Mouse (Mus musculus): ENCODE data around the gene Als2cr12.
"Not testable (repeated sequence)": the region's sequence is repeated elsewhere in the genome, so short reads cannot be mapped to it uniquely, and the experiment has no call there.

Gene Als2cr12

DNA sequence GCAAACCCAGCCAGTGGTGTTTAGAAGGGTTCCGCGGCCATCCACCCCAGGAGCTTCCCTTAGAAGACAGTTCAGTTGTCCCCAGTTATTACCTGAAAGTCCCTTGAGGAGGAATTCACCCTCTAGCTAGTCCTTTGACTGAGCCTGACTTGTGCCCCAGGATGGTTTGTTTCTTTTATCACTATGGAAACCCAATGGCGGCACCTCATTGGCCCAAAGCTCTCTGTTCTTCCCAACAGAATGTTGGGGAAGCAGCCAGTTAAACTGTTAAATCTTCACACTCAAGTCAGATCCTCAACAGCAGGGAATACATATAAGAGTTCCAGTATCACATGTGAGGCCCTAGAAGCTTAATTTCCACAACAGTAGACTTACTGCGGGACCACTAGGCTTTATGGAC, at the start of gene Als2cr12:
Gene Als2cr12, minus strand, starts transcription at position 180 of the 400 bp plus-strand sequence.
- DNase-seq (ENCODE audit: low read depth in 2 of 2, low spot score in 2 of 2) = not testable (repeated sequence)

DNA sequence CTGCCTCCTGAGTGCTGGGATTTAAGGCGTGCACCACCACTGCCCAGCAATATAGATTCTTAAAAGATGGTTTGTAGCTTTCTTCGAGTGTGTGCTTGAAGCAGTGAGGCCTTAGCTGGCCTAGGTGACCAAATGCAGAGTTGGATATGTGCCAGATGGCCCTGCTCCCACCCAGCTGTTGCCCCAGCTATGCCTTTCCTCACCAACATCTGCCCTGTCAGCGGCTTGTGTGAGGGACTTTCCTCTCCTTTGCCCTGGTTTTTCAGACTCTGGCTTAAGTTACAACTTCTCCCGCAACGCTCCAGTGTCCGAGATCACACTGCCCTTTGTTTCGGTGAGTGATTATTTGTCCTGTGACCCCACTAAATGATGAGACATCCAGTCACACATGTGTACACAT, 48.9 kb upstream of the Als2cr12 start:
- no peak for DNase-seq (ENCODE audit: low read depth in 2 of 2, low spot score in 2 of 2)

DNA sequence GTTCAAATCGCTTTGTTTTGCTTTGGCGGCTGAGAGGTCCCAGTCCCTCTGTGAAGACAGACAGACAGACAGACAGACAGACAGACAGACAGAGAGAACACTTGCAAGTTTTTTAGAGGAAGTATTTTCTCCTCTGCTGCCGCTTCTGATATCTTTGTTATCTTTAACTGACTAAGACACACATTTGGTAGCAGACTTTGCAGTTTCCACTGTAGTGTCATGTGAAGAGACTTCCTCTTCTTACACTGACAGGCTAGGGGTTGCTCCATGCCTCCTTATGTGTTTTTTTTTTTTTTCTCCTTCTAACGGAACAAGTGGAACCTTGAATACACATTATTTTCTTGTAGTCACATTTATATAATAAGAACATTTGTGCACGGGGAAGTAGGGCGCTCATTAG, 47.5 kb upstream of the Als2cr12 start:
- DNase-seq (ENCODE audit: low read depth in 2 of 2, low spot score in 2 of 2) = no peak

DNA sequence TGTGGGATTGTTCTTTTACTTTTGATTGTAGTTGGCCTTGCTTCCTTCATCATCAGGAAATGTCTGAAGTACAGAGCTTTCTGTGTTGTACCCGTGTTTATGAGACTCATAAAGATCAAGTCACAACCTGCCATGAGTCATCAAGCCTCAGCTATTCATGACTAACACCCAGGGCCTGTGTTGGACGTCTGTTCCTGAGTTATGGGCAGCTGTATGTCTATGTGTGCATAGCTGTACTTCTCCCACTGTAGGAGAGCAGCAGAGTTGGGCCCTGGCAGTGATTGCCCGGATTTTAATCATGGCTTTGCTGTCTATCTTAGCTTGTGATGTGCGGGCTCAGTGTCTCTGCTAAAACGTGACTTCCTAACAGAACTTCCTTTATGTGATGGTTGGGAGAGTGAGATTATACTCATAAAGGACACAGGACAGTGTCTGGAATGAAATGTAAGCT, 46.8 kb upstream of the Als2cr12 start:
- no peak for DNase-seq (ENCODE audit: low read depth in 2 of 2, low spot score in 2 of 2)

DNA sequence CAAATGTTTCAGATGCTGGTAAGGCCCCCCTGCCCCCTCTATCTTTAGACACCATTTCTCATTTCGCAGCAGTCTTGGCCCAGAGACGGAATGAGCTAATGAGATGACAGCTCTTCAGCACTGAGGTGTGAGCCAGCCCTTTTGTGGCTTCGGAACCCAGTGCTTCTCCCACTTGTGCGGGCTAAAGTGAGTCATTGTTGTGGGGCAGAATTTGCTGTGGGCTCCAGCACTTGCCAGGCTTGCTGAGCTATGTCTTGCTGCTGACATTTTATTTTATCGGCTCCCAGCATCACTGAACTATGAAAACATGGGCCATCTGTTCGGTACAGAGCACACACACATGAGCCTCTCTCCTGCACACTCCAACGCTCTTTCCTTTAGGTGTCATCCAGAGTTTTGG, 43.7 kb upstream of the Als2cr12 start:
- no peak for DNase-seq (ENCODE audit: low read depth in 2 of 2, low spot score in 2 of 2)

DNA sequence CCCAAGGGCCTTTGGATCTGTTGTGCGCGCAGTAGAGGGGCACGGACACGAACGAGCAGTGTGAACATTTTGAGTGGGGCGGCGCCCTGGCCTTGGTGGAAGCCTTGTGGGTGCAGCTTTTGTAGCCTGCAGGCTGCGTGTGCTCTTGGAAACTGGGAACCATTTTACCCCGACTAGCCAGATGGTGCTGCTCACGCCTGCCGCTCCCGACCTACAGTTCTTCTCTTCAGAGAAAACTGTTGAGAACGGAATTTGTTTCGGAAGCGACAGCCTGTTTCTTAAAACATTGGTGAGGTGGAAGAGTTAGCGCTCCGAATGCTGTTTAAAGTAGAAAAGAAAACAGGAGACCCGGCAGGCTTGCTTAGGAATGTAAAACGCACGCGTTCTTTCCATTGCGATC, 41.2 kb upstream of the Als2cr12 start:
- no peak for DNase-seq (ENCODE audit: low read depth in 2 of 2, low spot score in 2 of 2)

DNA sequence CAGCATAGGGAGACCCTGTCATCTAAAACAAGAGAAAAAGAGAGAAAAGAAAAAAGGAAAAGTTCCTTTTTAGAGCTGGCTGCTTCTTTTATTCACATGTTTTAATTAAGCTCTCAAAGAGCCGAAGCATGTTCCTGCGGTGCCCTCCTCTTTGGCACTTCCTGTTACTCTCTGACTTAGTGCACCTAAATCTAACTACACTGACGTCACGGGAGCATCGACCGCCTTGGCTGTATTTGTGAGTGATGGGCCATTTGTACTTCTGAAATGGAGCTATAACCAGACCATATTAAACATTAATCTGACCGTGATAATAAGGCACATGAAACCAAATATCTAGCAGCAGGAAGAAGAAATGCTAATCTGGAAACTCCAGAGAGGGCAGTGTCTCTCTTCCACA, 40.2 kb upstream of the Als2cr12 start:
- DNase-seq (ENCODE audit: low read depth in 2 of 2, low spot score in 2 of 2) = no peak

DNA sequence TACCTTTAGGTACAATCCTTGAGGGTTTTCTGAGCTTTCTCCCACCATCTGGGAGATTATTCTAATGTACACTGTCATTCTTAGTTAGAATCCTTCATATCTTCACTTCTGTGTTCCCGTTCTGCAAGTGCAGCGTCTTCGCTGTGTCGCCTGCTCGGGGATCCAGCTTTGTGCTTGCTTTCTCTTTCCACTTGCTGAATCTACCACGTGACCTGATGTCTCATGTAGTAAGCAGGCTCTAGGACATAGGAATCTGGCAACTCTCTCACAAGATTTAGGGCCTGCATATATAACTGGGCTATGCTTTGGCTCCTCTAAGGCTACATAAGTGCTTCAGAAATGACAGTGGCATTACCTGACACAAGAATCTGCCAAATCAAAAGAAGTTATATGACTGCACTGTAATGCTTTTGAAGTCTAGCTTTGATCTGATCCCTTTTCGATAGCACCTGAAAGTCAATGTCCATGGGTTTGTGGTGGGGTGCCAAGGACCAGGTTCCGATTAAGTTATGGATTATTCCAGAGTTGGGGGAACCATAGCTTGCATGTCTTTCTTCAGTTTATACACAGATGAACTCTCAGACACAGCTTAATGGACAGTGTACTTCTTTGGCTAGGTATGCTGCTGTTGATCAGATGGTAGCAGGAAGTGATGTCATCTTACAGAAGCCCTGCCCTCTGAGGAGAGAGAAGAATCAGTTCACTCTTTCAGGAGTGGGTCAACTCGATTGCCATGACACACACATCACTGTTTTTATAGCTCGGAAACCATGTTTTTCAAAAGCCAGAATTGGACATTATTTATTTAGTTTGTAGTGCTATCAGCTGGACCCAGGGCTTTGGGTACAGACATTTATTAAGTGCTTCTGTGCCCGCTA, 38.5 kb upstream of the Als2cr12 start:
- DNase-seq (ENCODE audit: low read depth in 2 of 2, low spot score in 2 of 2) = no peak

DNA sequence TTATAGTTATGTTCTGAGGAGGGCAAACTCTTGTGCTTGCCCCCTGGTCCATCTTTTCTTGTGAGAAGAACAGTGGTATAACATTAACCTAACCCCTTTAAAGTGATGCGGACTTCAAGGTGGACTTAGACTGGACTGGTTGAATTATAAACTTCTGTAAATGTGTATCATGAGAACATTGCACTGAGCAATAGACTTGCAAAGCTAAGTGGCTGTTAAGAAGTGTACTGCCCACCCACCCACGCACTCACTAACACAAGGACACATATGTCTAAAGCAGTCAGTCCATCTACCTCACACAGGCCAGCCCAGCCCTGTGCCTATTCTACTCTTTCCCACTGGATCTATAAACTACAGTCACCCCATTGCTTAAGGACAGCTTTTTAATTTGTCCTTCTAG, 37.8 kb upstream of the Als2cr12 start:
- no peak for DNase-seq (ENCODE audit: low read depth in 2 of 2, low spot score in 2 of 2)

DNA sequence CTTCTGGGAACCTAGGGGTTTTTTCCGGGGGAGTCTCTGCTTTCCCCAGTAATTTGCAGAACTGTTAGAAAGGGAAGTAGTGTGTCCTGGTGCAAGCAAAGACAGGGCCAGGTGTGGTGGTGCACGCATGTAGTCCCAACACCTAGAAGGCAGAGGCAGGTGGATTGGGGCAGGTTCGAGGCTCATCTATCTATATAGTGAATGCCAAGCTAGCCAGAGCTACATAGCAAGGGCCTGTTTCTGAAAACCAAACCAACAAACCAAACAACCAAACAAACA, 32.7 kb upstream of the Als2cr12 start:
- no peak for DNase-seq (ENCODE audit: low read depth in 2 of 2, low spot score in 2 of 2)

DNA sequence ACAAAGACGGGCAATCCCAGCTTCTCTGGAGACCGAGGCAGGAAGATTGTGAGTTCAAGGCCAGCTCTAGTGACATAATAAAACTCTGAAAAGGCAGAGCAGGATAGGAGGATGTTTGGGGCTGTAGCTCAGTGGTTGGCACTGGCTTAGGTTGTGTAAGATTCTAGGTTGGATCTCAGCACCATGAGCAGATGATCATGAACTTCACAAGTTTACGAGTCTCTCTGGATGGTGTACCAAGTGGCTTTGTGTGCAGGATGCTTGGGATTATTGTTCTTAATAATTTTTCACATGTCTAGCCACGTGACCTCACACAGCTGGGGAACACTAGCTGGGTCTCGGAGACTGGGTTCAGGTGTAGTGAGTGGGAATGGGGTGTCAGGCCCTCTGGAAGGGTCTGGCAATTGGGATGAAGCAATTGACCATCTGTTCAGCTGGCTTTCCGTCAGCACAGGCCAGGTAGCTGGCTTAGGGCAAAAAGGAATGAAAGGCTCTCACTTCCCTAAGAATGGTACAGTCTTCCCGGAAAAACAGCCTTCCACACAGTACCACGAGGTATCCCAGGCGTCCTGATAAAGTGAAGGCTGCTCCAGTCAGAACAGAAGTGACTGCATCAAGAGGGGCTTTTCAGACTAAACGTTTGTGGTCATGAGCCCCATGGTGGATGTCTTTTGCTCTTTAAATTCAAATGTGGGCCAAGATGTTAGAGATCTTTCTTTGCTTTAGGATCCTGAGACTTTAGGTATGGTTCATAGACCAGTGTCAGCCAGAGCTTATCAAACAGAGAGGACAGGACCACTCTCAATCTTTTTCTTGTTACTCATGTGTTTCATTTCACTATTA, 32.2 kb upstream of the Als2cr12 start:
- no peak for DNase-seq (ENCODE audit: low read depth in 2 of 2, low spot score in 2 of 2)

DNA sequence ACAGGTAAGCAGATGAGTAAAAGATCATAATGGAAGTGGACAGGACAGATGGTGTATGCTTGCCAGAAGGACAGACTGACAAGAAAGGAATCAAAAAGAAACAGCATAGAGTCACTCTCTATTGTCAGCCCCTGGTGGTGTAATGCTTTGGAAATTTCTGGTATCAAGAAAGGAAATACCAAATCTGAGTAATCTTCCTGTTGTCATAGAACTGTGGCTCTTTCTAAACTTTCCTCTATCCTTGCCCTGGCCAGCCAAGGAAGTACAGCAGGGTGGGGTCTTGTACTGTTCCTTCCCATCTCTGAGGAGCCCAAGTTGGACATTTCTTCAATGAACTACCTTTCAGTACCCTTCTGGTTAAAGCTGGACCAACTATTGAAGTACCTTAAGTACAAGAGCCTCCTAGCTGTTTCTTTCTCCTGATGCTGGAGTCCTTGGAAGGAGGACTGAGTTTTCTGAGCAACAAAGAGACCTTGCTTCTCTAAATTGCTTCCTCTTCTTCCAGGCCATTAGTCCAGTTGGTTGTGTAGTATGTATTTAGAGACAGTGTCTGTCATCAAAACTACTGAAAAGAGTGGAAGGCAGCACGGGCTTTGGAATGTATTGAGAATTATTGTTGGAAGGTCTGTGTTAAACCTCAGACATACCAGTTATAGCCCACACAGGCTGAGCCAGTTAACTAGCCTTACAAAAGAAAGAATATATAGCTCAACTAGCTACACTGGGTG, 31.4 kb upstream of the Als2cr12 start:
- no peak for DNase-seq (ENCODE audit: low read depth in 2 of 2, low spot score in 2 of 2)

DNA sequence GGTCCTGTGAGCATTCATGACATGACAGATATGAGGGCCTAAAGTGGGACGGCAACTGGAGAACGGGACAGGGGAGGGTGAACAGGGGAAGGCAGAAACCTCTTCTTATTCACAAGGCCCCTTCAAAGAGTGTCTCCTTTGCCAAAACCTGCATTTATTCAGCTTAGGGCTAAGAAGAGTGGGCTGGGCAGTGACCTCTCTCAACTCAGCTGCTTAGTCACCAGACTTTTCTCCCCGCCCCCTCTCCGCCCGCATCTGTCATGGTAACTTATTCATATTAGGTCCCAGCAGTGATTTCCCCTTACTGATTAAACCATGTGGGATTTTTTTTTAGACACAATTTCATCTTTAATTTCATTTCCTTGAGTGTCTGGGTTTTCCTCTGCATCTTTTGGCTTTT, 30.0 kb upstream of the Als2cr12 start:
- DNase-seq (ENCODE audit: low read depth in 2 of 2, low spot score in 2 of 2) = no peak

DNA sequence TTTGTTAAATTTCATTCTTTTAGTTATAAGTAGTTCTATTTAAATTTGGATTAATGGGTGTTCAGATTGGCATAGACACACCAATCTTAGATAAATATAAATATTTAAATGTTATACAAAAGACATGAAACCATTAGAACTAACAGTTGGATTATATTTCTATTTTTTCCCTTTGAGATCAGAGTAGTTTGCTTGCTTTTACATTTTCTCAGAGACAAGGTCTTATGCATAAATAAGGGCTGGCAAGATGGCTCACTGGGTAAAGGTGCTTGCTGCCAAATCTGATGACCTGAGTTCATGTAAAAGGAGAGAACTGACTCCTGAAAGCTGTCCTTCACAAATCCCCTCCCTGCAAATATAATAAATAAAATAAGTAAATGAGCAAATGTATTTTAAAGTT, 29.3 kb upstream of the Als2cr12 start:
- no peak for DNase-seq (ENCODE audit: low read depth in 2 of 2, low spot score in 2 of 2)

DNA sequence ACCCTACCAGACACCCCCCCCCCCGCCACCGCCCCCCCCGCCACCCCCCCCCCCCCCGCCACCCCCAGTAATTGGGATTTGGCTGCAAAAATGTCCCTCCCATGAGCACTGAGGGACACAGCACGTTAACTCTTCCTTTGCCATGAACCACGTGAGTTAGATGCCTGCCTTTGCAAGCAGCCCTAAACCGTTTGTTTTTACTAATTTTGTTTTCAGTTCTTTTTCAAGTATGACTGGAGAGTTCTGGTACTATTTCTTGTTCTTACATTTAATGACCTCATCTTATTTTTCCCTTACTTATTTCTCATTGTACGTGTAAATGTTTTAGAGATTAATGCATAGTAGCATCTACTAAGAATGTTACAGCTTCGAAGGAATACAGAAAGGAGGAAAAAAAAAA, 28.7 kb upstream of the Als2cr12 start:
- no peak for DNase-seq (ENCODE audit: low read depth in 2 of 2, low spot score in 2 of 2)

DNA sequence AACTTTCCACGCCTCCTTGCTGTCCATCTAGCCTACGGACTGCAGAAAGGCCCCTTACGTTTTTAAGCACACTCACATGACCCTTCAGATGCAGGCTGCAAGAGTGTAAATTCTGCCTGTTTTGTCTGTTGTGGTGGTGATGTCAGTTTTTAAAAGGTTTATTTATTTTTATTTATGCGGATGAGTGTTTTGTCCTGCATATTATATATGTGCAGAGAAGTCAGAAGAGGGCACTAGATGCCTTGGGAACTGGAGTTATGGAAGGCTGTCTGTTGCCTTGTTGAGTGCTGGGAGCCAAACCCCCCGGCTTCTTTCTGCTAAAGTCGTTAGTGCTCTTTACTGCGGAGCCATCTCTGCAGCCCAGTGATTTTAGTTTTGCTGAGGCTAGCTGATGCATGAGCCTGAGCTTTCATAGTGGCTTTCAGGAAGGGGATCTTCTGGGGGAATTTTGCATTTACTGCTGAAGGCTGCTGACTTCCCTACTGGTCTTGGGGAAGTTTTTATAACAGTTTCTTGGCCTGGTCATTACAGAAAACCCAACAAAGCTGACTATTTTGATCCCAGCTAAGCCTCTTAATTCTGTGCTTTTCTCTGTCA, 28.1 kb upstream of the Als2cr12 start:
- no peak for DNase-seq (ENCODE audit: low read depth in 2 of 2, low spot score in 2 of 2)

DNA sequence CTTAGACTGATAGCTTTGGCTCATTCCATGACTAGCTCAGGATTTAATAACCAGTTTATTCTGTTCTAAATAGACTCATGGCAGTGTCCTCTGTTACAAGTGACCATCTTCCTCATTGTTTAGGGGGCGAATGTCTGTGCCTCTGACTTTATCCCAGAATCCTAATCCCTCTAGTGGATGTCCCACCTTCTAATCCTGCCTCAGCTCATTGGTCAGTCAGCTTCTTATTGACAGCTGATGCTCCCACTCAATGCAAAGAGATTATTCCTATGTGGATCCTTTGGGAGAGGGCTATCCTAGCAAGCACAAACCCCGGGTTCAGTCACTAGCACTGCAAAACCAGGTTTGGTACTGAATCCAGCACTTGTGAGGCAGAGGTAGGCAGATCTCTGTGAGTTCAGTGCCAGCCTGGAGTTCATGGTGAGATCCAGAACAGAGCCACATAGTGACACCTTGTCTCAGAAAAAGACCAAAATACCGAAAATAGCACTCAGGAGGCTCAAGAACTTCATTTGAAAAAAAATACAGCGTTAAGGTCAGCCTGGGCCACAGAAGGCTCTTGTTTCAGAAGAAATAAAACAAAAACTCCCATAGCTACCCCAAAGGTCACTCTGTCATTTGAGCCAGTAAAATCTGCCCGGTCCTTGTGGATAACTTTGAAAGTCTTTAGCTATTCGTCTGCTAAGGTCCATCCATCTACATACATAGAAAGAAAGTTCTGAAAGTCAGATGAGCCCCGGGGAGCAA, 27.4 kb upstream of the Als2cr12 start:
- no peak for DNase-seq (ENCODE audit: low read depth in 2 of 2, low spot score in 2 of 2)

DNA sequence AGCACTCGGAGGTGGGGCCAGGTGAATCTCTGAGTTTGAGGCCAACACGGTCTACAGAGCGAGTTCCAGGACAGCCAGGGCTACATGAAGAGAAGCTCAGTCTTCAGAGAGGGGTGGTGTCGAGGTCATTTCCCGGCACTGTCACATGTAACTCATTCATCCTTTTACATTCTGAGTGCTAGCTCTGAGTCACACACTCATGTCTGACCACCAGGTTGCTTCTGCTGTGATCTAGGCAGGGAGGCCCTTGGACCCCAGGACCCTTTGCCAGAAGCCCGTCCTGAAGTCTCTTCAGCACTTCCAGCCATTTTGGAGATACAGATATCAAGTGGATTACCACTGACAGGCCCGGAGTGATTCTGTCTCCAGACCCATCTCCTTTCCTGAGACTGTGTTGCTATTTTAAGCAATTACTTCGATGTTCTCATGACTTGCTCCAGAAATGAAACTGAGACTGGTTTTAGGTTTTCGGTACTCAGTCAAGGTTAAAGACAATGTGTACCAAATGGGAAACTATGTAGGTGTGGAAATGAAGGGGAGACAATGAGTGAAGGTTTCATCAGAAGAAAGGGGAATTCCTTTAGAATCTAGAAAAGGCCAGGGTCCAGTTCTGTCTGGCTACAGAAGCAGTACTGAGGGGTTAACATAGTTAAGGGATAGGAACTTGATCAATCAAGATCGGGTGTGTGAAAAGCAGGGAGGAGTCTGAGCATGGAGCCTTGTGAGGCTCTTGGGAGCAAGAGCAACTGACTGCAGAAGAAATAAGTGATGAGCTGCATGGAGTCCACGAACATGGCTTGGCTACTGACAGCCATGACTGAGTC, 26.5 kb upstream of the Als2cr12 start:
- DNase-seq (ENCODE audit: low read depth in 2 of 2, low spot score in 2 of 2) = no peak

DNA sequence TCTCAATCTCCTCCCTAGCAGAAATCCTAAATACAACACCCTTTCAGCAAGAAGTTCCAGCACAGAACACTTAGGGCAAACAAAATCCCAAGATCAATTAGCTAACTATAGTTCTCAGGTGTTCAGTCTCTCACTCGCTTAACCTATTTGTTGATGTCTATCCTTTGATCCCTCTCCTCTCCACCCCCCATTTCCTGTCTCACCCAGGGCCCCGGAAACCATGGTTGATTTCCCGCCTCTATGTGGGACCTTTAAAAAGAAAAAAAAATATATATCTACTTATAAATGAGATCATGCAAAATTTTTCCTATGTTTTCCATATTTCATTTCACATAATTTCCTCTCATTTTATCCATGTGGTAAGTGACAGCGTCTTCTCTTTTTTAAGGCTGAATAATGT, 25.2 kb upstream of the Als2cr12 start:
- DNase-seq (ENCODE audit: low read depth in 2 of 2, low spot score in 2 of 2) = peak; percentile 41 to 63

DNA sequence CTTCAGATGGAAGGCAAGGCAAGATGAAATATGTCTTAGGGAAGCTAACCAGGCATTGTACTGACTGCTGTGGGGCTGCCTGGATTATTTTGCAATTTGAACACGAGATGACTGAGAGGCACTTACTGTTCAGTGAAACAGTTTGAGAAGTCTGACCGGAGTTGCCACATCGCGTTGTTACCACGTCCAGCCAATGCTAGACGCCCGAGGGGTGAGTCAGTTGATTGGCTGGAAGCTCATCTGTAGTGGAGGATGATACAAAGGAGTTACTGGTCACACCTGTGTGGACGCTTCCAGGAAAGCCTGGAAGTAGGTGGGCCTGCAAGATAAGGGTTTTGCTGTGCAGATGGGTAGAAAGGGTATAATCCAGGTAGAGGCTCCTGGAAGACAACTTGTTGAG, 24.3 kb upstream of the Als2cr12 start:
- DNase-seq (ENCODE audit: low read depth in 2 of 2, low spot score in 2 of 2) = no peak

Measured in CD8-positive naive resting alpha-beta T cell, adult 2 months (primary cell).